Mouse (Mus musculus) liver, embryonic 11.5 days (tissue): ENCODE measurements at regions not wholly inside any gene's neighbourhood (a gene's known extent, or its start where the extent isn't known, plus 50 kb on each side); places are given as distances from the start of the nearest gene placed in this dataset.

Experiments used
- ATAC-seq: fragments of 200-750 bp; cut with Nextera tagmentation; replicated peaks from 2 replicates; pipeline ENCODE4 v1.8.0; 2017; ENCODE audit warnings: moderate number of reproducible peaks, mild to moderate bottlenecking, moderate TSS enrichment, moderate library complexity; ENCODE audit not compliant: low FRiP score
- DNase-seq: peaks from one replicate; pipeline ENCODE4 v3.0.0-alpha.2; 2017; ENCODE audit warnings: low spot score
- H3K27ac ChIP-seq: fragments of 300-500 bp; sonication (generic); 2 replicates; pipeline ENCODE4 v1.5.1; 2014; ENCODE audit warnings: mild to moderate bottlenecking, low read depth, low read length, control low read depth
- H3K27me3 ChIP-seq: fragments of 300-500 bp; sonication (generic); replicated peaks from 2 replicates; pipeline ENCODE4 v1.6.1; 2014; ENCODE audit warnings: low read length, mixed read lengths; ENCODE audit not compliant: control insufficient read depth, insufficient read depth
- H3K36me3 ChIP-seq: fragments of 300-500 bp; sonication (generic); 2 replicates; pipeline ENCODE4 v1.6.1; 2014; ENCODE audit warnings: mild to moderate bottlenecking, low read length, moderate library complexity, mixed read lengths; ENCODE audit not compliant: control insufficient read depth, insufficient read depth
- H3K4me1 ChIP-seq: fragments of 300-500 bp; sonication (generic); replicated peaks from 2 replicates; pipeline ENCODE4 v1.6.1; 2014; ENCODE audit warnings: low read length, mixed read lengths; ENCODE audit not compliant: control insufficient read depth, insufficient read depth
- H3K4me2 ChIP-seq: fragments of 300-500 bp; sonication (generic); 2 replicates; pipeline ENCODE4 v1.6.1; 2014; ENCODE audit warnings: mild to moderate bottlenecking, control low read depth, moderate library complexity
- H3K4me3 ChIP-seq: fragments of 300-500 bp; sonication (generic); 2 replicates; pipeline ENCODE4 v1.5.1; 2014; ENCODE audit warnings: low read depth, low read length, control low read depth
- H3K9ac ChIP-seq: fragments of 300-500 bp; sonication (generic); 2 replicates; pipeline ENCODE4 v1.6.1; 2014; ENCODE audit warnings: low read depth, low read length, control low read depth
- H3K9me3 ChIP-seq: fragments of 300-500 bp; sonication (generic); 2 replicates; pipeline ENCODE4 v1.6.1; 2016; ENCODE audit warnings: low read length, inconsistent platforms, mixed read lengths; ENCODE audit not compliant: control insufficient read depth
- WGBS: fragments of 180-500 bp; shearing (Covaris S2); extraction: QIAGEN DNeasy Blood & Tissue Kit; methylation state at CpG from one replicate; pipeline ENCODE4 v1.1.7; 2014; 5-methylcytosine and 5-hydroxymethylcytosine counted together

- no peak for ATAC-seq
- no peaks in the 10 kb centered on the region for H3K9me3 ChIP-seq
- H3K36me3 ChIP-seq, result no peaks in the 10 kb centered on the region
- WGBS, result 89% methylated on average over 2 of the region's 2 CpGs
- no peaks in the 10 kb centered on the region for H3K27me3 ChIP-seq
- no peak overlapping the region for H3K4me2 ChIP-seq
- H3K4me3 ChIP-seq, result no peak overlapping the region
- DNase-seq, result no peak
- H3K27ac ChIP-seq, result no peak overlapping the region
- H3K9ac ChIP-seq, result no peak overlapping the region
- no peaks in the 10 kb centered on the region for H3K4me1 ChIP-seq
Measured at GRCm38 (mm10) chr13:115986282-115986681, 323.2 kb downstream of the Isl1 start.

- Histone ChIP-seq H3K9me3 (no peaks in the 10 kb centered on the region), H3K36me3 (no peaks in the 10 kb centered on the region), H3K4me1 (no peaks in the 10 kb centered on the region), H3K9ac (no peak overlapping the region), H3K27me3 (no peaks in the 10 kb centered on the region), H3K4me2 (no peak overlapping the region), H3K27ac (no peak overlapping the region), H3K4me3 (no peak overlapping the region)
- WGBS, result 84% methylated on average over 3 of the region's 3 CpGs
- ATAC-seq, result no peak
- DNase-seq, result no peak
Measured at GRCm38 (mm10) chr13:115985715-115986114, 323.8 kb downstream of the Isl1 start.

- no peaks in the 10 kb centered on the region for H3K4me1 ChIP-seq
- H3K27me3 ChIP-seq, result no peaks in the 10 kb centered on the region
- H3K9ac ChIP-seq, result no peak overlapping the region
- H3K36me3 ChIP-seq, result no peaks in the 10 kb centered on the region
- ATAC-seq (no peak), DNase-seq (no peak)
- 40% methylated on average over 3 of the region's 3 CpGs for WGBS
- no peak overlapping the region for H3K27ac ChIP-seq
- no peak overlapping the region for H3K4me3 ChIP-seq
- H3K9me3 ChIP-seq, result no peaks in the 10 kb centered on the region
- no peak overlapping the region for H3K4me2 ChIP-seq
Measured at GRCm38 (mm10) chr13:115977890-115978203, 331.6 kb downstream of the Isl1 start.

- DNase-seq (no peak), ATAC-seq (no peak)
- Histone ChIP-seq H3K27me3 (no peaks in the 10 kb centered on the region), H3K4me3 (no peak overlapping the region), H3K27ac (no peak overlapping the region), H3K36me3 (no peaks in the 10 kb centered on the region), H3K9me3 (no peaks in the 10 kb centered on the region), H3K4me1 (no peaks in the 10 kb centered on the region), H3K9ac (no peak overlapping the region), H3K4me2 (no peak overlapping the region)
- 54% methylated on average over 7 of the region's 7 CpGs for WGBS
Measured at GRCm38 (mm10) chr13:115977118-115977889, 332.2 kb downstream of the Isl1 start.
